Mouse (Mus musculus) retina, embryonic 14.5 days (tissue): Measurements from ENCODE around the gene Rbpjl.

Experiments
- DNase-seq: peaks from one replicate; pipeline ENCODE4 v3.0.0-alpha.2; 2015; ENCODE audit warnings: low spot score

Rbpjl gene

DNA sequence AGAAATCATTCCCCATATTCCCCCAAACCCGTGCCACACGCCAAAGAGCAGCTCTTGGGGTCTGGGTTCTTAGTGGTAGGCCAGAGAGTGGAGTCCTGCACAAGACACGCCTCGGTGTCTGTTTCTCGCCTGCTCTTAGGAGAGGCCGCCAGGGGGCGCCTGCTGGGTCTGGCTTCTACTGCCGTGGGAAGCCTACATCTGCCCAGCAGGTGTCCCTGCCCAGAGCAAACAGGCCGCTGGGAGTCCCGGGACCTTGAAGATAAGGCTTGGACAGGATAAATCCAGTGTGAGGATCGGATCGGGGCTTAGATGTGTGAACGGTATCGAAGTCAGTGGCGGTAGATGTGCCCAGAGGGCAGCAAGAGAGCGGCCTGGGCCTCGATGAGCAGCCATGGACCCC, at the start of gene Rbpjl:
Rbpjl (plus strand) TSS at position 236 of the 400 bp plus-strand sequence.
- DNase-seq = peak; percentile 89

DNA sequence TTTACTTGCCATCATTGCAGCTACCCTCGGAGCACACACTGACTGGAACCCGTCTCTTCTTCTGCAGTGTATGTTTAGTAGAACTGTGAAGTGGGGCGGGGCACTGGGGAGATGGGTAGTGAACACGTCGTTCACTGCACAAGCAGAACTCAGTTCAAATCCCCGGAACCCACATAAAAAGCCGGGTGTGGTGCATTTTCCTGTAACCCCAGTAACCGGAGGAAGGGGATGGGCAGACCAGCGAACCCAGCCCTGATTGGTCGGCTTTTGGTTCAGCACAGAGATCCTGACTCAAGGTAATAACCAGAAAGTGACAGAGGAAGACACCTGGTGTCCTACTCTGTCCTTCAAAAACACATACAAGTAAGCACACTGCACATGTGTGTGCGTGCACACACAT, 49.6 kb upstream of the Rbpjl start:
- DNase-seq = no peak

DNA sequence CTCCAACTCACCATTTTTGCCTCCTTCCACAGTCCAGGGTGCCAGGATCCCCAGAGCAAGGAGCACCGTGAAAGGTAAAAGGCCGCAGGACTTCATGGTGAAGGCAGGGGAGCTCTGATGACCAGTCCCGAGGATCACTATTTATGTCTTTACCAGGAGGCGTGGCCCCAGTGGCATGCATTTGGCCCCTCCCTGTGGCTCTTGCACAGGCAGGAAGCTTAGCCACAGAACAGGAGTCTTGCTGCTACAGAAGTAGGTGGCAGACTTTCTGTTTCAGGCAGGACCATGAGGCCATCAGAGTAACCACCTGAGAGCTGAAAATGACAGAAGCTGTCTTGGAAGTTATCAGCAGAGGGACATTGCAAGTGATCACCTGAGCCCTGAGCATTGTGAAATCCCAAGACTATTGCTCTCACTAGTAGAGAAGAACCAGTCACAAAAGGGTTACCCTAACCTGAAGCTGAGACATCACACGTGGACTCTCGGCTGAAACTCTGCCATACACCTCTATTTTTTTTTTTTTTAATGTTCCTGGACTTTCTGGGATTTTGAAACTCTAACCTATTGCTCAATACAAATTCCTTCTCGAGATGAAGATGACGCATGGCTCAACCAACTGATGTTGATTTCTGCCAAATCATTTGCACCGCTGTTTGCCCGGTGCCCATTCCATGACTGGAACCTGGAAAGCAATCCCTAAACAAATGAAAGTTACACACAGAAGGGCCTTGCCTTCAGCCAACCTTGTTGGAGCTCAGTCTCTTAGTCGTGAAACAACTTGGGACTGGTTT, 46.6 kb upstream of the Rbpjl start:
- DNase-seq = no peak

DNA sequence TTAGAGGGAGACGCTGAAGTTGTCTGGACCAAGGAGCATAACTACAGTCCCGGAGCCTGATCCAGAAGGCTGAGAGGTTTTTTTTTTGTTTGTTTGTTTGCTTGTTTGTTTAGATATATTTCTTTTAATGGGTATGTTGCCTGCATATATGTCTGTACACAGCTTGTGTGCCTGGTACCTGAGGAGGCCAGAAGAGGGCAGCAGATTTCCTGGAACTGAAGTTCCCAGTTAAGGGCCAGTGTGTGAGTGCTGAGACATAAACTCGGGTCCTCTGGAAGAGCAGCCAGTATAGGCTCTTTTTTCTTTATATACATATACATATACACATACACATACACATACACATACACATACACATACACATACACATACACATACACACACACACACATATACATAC, 44.6 kb upstream of the Rbpjl start:
- DNase-seq = no peak

DNA sequence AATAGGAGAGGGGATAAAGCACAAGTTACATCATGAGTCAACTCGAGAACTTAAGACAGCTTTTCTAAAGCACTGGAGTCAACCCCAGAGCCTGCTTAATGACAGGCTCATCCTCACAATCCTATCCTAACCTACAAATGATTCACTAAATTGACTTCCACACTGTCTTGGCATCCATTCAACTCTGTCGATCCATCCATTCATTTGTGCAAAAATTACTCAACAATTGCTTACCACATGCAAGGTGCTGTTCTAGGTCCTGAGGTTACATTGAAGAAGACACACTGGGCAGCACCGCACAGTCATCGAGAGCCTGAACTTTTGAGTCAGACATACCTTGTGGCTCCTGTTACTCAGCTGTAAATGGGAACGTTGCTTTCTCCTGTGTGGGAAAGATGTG, 43.9 kb upstream of the Rbpjl start:
- no peak for DNase-seq

DNA sequence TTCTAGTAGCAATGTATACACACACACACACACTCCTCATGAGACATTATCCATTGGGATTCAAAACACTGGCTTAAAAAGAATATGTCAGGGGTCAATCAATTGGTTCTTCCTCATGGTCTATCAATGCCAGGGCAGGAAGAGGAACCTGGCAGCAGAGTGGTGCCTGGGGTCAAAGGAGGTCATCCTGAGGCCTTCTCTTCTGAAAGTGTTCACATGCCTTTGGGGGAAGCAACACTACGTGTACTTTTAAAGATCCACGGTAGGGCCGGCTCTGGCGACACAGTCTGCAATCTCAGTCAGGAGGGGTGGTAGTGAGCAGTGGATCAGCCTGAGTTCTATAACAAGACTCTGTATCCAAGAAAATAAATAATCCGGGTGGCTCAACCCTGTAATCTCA, 43.3 kb upstream of the Rbpjl start:
- DNase-seq = no peak

DNA sequence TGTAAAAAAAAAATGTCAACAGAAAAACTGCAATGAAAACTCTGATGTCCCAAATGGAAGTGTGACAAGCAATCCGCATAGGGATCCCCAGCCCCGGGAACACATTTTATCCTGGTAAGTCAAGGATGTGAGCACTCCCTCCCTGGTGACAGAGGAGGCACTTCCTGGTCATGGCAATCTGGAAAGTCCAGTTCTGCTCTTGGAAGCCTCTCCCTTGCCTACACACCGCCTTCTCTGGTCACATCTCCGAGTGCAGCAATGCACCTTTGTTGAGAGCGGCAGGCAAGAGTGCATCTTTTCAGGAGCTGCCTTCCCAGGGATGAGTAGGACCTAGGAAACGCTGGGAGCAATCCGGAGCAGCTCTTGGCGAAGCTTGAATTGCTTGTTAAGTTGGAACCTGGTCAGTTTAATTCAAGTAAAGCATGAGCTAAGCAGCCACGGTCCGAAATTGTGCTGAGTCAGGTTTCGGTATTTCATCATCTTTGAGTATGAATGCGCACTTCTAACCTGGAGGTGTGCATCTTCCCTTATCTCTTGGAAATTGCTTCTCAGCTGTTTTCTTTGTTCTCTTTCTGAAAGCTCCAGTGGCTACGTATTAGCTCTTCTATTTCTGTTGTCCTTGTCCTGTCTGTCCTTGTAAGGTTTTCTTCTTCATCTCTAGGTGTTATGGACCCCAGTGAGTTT, 41.8 kb upstream of the Rbpjl start:
- DNase-seq = no peak

DNA sequence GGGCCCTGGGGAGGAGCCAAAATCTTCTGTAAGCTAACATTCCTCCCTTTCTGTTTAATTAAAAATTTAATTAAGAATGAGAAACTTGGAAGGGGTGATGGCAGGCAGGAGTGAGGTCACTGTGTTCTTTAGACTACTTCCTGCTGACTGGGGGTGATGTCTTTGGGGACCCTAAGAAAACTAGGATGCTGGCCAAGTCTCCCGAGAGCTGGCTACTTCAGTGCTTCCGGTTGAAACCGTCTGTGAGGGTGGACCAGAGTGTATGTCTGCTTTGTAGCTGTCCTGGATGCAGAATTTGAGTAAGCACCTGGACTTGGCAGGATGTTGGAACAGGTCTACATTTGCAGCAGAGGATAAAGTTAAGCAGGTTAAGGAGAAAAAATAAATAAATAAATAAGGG, 36.0 kb upstream of the Rbpjl start:
- no peak for DNase-seq

DNA sequence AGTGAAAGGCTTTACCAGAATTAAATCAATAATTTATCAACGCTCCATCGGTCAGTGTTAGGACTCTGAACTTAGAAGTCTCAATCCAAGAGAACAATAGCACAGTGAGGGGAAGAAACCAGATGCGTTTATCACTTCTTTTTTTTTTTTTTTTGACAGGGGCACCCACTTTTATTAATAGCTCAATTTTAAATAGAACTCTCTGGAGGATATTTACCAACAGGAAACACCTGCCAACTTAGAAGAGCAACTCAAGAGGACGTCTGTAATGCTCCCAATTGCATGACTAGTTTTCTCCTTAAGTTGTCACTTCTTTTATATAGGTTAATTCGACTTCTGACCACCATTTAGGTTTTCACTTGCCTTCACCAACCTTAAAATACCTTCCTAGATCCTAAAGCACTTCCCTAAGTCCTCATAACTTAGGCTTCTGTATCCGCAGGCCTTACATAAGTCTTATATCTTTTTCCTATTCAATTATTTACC, 34.3 kb upstream of the Rbpjl start:
- no peak for DNase-seq

DNA sequence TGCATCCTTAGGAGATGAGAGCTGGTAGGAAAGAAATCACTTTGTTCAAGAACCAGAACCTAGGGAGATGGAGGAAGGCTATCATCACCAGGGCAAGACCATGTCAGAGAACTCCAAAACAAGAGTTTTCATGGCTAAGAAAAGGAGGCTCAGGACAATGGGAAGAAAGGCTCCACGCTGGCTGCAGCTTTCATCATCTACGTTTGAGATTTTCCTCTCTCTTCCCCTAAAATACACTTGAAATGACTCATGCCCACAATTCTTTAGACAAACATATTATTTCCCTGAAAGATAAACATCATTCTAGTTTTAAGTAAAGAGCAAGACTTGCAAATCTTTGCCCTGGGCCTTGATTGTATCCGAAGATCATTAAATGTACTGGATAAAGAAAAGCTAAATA, 31.6 kb upstream of the Rbpjl start:
- no peak for DNase-seq

DNA sequence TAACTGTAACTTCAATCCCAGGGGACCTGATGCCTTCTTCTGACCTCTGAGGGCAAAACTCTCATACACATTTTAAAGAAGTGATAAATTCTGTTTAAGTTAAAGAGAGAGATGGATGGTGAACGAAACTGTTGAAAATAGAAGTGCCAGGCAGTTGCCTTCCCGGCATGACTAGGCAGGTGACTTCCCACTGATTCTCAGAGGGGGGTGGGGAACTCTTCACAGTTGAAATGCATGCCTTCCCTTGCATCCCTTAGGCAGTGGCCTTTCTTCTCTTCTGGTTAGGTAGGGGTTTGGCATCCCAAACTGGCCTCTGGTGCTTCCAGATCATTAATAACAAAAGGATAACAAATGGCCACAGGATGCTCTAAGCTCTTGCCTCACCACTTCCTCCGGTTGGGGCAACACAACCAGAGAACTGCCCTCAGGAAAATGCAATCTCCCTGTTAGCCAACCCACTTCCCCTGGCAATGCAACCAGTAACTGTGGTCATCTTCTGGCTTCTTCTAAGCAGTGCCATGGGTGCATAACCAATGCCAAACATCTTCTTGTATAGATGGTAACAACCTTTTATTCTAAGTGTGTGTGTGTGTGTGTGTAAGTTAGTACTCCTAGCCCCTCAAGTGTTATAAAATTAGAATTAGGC, 30.4 kb upstream of the Rbpjl start:
- DNase-seq = no peak

DNA sequence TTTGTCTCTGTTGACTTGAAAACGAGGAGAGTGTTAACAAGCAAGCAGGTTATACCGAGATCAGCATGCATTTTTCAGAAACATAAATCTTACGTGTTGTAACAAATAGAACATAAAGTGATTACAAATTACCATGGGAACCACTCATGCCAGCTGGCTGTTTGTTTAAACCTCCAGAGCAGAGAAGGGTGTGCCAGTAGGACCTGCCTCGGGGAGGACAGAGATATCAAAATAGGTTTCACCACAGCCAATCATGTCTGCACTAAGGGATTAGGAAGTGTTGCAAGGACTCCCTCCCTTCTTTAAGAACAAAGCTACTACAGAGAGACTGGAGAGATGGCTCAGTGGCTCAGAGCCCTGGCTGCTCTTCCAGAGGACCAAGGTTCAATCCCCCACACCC, 29.8 kb upstream of the Rbpjl start:
- DNase-seq = no peak

DNA sequence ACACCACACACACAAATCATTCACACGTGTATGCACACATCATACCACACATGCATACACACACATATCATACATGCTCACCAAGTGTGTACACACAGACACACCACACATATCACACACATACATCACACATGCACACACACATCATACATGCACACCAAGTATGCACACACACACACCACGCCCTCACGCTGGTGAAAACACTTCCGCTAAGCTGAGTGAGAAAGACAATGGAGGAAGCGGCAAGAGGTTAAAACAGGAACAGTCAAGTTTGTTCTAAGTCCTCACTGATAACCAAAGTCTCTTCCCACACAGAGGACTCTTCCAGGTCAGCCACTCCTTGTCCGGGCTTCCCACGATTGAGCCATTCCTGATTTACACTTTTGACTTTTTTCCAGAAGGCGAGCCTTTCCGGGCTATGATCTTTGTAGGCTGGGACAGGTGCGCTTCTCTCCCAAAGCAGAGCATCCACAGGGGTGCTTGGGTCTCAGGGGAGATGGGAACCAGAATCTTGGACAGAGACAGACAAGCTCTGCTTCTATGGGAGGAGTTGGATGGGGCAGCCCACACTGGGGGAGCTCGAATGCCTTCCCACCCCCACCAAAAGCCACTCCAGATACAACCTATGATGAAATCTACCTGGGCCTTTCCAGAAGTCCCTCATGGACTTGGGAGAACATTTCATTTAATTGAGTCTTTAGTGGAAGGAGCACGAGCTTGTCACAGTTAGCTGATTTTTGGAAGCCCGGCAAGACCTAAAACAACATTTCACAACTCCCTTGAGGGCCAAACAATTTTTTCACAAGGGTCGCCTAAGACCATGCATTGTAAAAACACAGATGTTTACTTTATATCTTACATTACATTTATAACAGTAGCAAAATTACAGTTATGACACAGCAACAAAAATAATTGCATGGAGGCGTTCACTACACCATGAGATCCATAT, 25.2 kb upstream of the Rbpjl start:
- DNase-seq = no peak

DNA sequence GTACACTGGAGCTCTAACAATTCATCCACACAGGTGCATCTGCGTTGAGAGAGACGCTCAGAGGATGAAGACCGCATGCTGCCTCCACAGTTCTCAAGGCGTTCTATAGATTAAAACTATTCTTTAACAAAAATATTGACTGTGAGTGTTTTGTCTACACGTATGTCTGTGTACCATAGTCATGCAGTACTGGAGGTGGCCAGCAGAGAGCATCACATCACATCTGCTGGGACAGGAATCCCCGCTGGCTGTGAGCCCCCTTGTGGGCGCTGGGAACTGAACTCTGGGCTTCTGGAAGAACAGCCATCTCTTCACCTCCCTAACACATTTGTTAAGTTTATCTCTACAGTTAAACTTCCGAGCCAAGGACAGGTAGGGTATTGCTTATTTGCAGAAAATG, 21.2 kb upstream of the Rbpjl start:
- no peak for DNase-seq

DNA sequence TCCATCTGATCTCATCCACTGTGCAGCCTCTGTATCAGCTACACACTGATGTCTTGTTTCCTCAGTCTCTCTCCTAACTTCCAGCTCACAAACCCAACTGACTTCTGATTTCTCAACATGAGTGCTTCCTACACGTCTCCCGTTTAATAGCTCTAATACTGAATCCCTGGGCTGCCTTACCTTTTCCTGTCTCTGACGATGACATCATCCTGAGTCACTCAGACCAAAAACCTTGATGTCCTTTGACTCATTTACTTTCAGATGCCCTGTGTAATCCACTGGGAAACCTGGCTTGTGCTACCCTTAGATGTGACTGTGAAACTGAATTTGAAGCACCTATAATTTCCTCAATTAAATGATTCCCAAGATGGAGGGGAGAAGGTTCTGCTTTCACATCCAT, 20.0 kb upstream of the Rbpjl start:
- no peak for DNase-seq

DNA sequence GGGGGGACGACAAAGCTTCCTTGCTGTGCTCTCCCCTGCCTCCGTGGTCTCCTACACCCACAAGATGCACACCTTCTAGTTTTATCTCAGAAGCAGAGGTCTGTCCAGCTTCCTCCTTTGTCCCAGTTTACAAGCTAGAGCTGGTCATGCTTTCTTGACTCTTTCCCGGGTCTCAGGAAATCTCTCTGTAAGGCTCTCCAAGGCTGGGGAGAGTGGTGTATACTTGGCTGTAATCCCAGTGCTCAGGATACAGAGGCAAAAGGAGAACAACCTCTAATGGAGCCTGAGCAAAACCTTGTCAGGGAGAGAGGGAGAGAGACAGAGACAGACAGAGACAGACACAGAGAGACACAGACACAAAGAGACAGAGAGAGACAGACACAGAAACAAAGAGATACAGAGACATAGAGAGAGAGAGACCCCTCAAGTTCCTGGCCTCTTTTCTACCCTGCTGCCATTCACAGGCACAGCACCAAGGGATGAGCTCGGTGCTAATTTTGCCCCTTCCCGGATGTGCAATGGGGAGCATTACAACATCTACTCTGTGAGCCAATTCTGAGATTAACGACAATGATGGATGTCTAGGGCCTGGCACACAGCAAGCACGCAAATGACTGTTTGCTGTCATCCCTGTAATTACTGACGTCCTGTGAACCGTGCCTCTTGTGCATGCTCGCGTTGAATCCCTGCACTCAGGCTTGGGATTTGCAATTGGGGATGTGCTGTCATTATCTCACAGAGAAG, 19.1 kb upstream of the Rbpjl start:
- DNase-seq = no peak

DNA sequence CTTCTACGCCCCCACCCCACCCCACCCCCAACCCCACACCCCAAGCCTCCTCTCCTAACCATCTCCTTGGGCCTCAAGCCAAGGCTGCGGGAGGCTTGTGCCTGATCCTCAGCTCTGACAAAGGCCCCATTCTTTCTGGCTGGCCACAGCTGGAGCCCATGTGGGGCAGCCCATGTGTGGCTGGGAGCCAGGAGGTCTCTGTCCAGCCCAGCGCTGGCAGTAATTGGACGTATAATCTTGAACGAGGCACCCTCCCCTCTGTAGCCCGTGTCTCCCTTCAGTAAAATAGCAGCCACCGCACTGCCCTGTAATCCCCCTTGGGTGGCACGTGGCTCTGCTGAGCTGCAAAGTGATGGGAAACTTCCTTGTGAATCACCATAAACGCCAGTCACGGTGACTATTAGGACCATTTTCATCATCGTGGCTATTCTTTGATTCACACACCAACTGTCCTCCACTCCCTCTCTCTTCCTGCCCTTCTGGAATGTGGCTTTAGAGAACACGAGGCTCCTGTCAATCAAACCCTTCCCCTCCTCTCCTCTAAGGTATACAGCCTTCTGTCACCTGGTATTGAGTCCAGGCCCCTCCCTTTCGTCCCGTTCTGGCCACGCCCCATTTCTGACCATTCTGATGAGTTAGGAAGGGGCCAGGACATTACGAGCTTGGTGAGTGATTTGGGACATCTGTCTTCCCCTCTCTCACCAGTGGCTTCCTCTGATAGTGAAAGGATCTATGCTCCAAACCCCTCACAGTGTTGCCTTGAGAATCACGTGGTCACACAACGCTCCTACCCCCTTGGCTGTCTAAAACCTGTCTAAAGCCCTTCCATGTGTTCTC, 16.8 kb upstream of the Rbpjl start:
- DNase-seq = peak; percentile 73

DNA sequence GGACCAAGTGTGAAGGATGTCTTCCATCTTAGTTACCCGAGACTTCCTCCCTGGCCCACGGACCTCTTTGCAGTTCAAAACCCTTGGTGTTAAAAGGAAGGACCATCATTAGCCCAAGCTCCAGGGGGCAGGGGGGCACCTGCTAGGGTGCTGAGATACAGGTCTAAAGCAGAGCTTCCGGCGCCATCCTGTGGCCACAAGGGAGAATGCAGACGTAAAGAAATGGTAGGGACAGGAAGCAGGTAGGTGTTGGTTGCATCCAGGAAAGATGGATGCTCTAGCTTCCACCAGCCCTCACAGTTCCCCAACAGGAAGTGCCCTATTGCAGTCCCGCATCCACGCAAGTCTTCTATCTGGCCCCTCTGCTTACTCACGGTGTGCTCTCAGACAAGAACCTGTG, 16.0 kb upstream of the Rbpjl start:
- DNase-seq = peak; percentile 65

DNA sequence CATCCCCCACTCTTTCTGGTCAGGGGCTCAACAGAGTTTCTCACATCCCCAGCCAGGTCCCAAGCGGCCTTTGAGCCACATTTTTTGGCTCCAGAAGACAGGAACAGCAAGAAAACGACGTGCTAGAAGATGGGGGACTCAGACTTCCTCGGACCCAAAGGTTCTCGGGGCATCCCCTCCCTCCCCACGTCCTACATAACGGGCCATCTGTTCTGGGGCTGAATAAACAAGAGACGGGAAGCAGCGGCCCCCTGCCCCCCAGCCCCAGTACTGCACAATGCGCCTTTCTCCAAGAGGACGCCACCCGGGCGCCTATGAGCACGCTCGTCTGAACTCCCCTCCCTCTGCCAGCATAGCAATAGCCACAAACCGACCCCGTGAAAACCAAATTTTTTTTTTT, 13.9 kb upstream of the Rbpjl start, which contains the start of gene Slpi:
Slpi (minus strand) TSS at position 76 of the 400 bp plus-strand sequence.
- peak; percentile 56 for DNase-seq

DNA sequence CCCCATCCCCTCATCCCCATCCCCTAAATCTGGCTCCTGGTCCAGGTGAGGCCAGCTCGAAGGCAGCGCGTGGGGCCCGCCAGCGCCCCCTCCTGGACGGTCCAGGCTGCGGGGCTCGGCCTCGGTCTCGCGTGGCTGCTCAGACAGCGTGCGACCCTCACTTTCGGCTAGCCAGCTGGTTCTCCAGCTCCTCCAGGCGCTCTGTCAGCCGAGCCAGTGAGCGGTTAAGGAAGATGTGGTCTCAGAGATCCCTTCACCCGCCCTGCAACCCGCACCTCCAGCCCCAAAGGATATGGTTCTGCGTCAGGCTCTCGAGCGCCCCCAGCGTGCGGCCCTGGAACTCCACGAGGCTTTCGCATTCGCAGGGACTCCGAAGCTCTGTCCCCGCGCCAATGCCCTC, 13.4 kb upstream of the Rbpjl start:
- peak; percentile 91 for DNase-seq
